Comparison of ENCODE assay signal across 19 mouse cellular contexts in genomic region chr5:24291954-24292353, GRCm38 (mm10). TPM values are rescaled to one million over a fixed set of nuclear protein-coding genes. Genes with fewer than 3 reads are reported as not detected.
DNase-seq lines count a peak whose midpoint lies in the region; ATAC-seq lines count a peak whose summit lies in the region.
"Had no signal": no experiment of that assay in that cellular context is flagged by ENCODE, and none has a peak within 500 bp of the region (broad histone marks: within the 10 kb centered on the region; RNA-seq: fewer than 3 reads in every experiment).

No protein-coding gene starts in this region.

- H3K4me3 ChIP-seq in embryonic facial prominence, embryonic 14.5 days (ENCODE audit: low read depth, low read length), result no peak overlapping the region
- no peak overlapping the region for H3K4me3 ChIP-seq in embryonic facial prominence, embryonic 10.5 days
- no peak overlapping the region for H3K4me3 ChIP-seq in heart, embryonic 14.5 days (ENCODE audit: control insufficient read depth in 1 of 2, insufficient read depth in 1 of 2, low read depth in 1 of 2, low read length in 2 of 2)
- H3K4me3 ChIP-seq: erythroblast, embryonic 14.5 days; hindbrain, embryonic 13.5 days; limb, embryonic 12.5 days; neural tube, embryonic 15.5 days; stomach, embryonic 15.5 days had no signal

- H3K36me3 ChIP-seq in embryonic facial prominence, embryonic 14.5 days (ENCODE audit: control insufficient read depth, insufficient read depth, low read length), result no peaks in the 10 kb centered on the region
- H3K36me3 ChIP-seq in embryonic facial prominence, embryonic 10.5 days (replicated peaks), result no peaks in the 10 kb centered on the region
- H3K36me3 ChIP-seq in heart, embryonic 14.5 days (ENCODE audit: control insufficient read depth, insufficient read depth, low read length), result no peaks in the 10 kb centered on the region
- H3K36me3 ChIP-seq: hindbrain, embryonic 13.5 days; limb, embryonic 12.5 days; neural tube, embryonic 15.5 days; stomach, embryonic 15.5 days had no signal

- H3K9ac ChIP-seq in embryonic facial prominence, embryonic 14.5 days (ENCODE audit: low read depth, low read length), result no peak overlapping the region
- H3K9ac ChIP-seq in heart, embryonic 14.5 days (ENCODE audit: low read length), result no peak overlapping the region
- H3K9ac ChIP-seq: hindbrain, embryonic 13.5 days; limb, embryonic 12.5 days; liver, embryonic 14.5 days; neural tube, embryonic 15.5 days; stomach, embryonic 15.5 days had no signal

- no peaks in the 10 kb centered on the region for H3K27me3 ChIP-seq in embryonic facial prominence, embryonic 14.5 days (replicated peaks; ENCODE audit: control insufficient read depth, insufficient read depth, low read length)
- no peaks in the 10 kb centered on the region for H3K27me3 ChIP-seq in embryonic facial prominence, embryonic 10.5 days (replicated peaks; ENCODE audit: low read depth, poor library complexity, severe bottlenecking)
- H3K27me3 ChIP-seq in heart, embryonic 14.5 days (ENCODE audit: control insufficient read depth, insufficient read depth, low read length), result no peaks in the 10 kb centered on the region
- H3K27me3 ChIP-seq: hindbrain, embryonic 13.5 days; limb, embryonic 12.5 days; neural tube, embryonic 15.5 days; stomach, embryonic 15.5 days had no signal

- H3K4me2 ChIP-seq in embryonic facial prominence, embryonic 14.5 days (ENCODE audit: low read depth, low read length), result no peak overlapping the region
- no peak overlapping the region for H3K4me2 ChIP-seq in heart, embryonic 14.5 days (ENCODE audit: low read length)
- H3K4me2 ChIP-seq: hindbrain, embryonic 13.5 days; limb, embryonic 12.5 days; neural tube, embryonic 15.5 days; stomach, embryonic 15.5 days had no signal

- 61% methylated on average over 3 of the region's 3 CpGs for WGBS in embryonic facial prominence, embryonic 14.5 days
- WGBS in embryonic facial prominence, embryonic 10.5 days, result 75% methylated on average over 3 of the region's 3 CpGs
- WGBS in heart, embryonic 14.5 days, result 19% methylated on average over 3 of the region's 3 CpGs

- no peak for ATAC-seq in embryonic facial prominence, embryonic 14.5 days (ENCODE audit: low read depth)
- ATAC-seq in heart, embryonic 14.5 days (ENCODE audit: insufficient number of reproducible peaks, insufficient read depth, low FRiP score, low read depth), result peak; percentile 50
- no peak for ATAC-seq in granulocyte monocyte progenitor cell, adult 5-6 weeks (replicated peaks; ENCODE audit: poor library complexity, severe bottlenecking)
- ATAC-seq: forebrain, embryonic 16.5 days had no signal

- peak; percentile 8 for DNase-seq in embryonic facial prominence, embryonic 14.5 days (ENCODE audit: low spot score)
- no peak for DNase-seq in embryonic facial prominence, embryonic 10.5 days (ENCODE audit: low spot score)
- DNase-seq in kidney, postnatal 14 days, result peak; percentile 12
- DNase-seq in kidney, adult 18-20 months, result no peak
- DNase-seq in cerebellum, adult 11 months, result no peak
- DNase-seq in cerebellum, adult 8-10 months, result no peak
- DNase-seq: gastrocnemius, postnatal 10 days; kidney, adult 11 months; lung, postnatal 14 days; retina, postnatal 1 day had no signal

- H3K9me3 ChIP-seq in embryonic facial prominence, embryonic 14.5 days (ENCODE audit: control insufficient read depth, low read length), result peaks cover 8% of the 10 kb centered on the region; the same call in 1 of the 2 replicates
- 0 out of 2 replicates have a peak, but pooled peaks cover 2% of the 10 kb centered on the region for H3K9me3 ChIP-seq in embryonic facial prominence, embryonic 10.5 days
- H3K9me3 ChIP-seq in heart, embryonic 14.5 days (ENCODE audit: control insufficient read depth, low read length), result peaks cover 9% of the 10 kb centered on the region
- H3K9me3 ChIP-seq: neural tube, embryonic 15.5 days; stomach, embryonic 15.5 days had no signal

- no peaks in the 10 kb centered on the region for H3K4me1 ChIP-seq in embryonic facial prominence, embryonic 14.5 days (ENCODE audit: control insufficient read depth, insufficient read depth, low read length)
- H3K4me1 ChIP-seq in embryonic facial prominence, embryonic 10.5 days, result no peaks in the 10 kb centered on the region
- H3K4me1 ChIP-seq in heart, embryonic 14.5 days (ENCODE audit: control insufficient read depth in 2 of 2, insufficient read depth in 2 of 2, low read length in 2 of 2), result peaks cover 7 to 16% of the 10 kb centered on the region in 2 experiments
- H3K4me1 ChIP-seq: hindbrain, embryonic 13.5 days; limb, embryonic 12.5 days; neural tube, embryonic 15.5 days; stomach, embryonic 15.5 days had no signal

- H3K27ac ChIP-seq in embryonic facial prominence, embryonic 14.5 days (replicated peaks; ENCODE audit: low read depth, low read length), result no peak overlapping the region
- H3K27ac ChIP-seq in embryonic facial prominence, embryonic 10.5 days (replicated peaks), result no peak overlapping the region
- peak overlapping the region; percentile 19 to 66; a peak in 3 of 4 replicates for H3K27ac ChIP-seq in heart, embryonic 14.5 days (replicated peaks in 1 of 2; ENCODE audit: control insufficient read depth in 1 of 2, insufficient read depth in 1 of 2, low read depth in 2 of 2, low read length in 2 of 2)
- H3K27ac ChIP-seq: hindbrain, embryonic 13.5 days; limb, embryonic 12.5 days; liver, embryonic 14.5 days; neural tube, embryonic 15.5 days; stomach, embryonic 15.5 days had no signal

RNA-seq across cellular contexts. Expression of gene Kcnh2, which starts 59.5 kb away (rescaled TPM):
- polyA plus RNA-seq in embryonic facial prominence, embryonic 14.5 days (2014; fragmentation: Nextera tagmentation; extraction: Ambion mirVana), result 6.7 and 7.6 TPM in 2 replicates
- 10.9 and 13.7 TPM in 2 replicates for polyA plus RNA-seq in embryonic facial prominence, embryonic 10.5 days (2016; fragmentation: Nextera tagmentation; extraction: Ambion mirVana)
- polyA plus RNA-seq in heart, embryonic 14.5 days (2014; fragmentation: Nextera tagmentation; extraction: Ambion mirVana), result 23.5 and 32.9 TPM in 2 replicates
- total RNA-seq in granulocyte monocyte progenitor cell, adult 5-6 weeks (2014; fragmentation: Nextera tagmentation), result not detected in 2 replicates
- not detected in 2 replicates for total RNA-seq in granulocyte monocyte progenitor cell, adult 5-6 weeks (2017)
- polyA plus RNA-seq: erythroblast, embryonic 14.5 days had no signal

Comparison
In these comparisons a context has a peak if more than half of its experiments do, and no peak if none do; other contexts are left out.
1. DNase-seq: peak in embryonic facial prominence, embryonic 14.5 days (single experiment) and kidney, postnatal 14 days (single experiment); none in embryonic facial prominence, embryonic 10.5 days (single experiment), kidney, adult 18-20 months (single experiment), cerebellum, adult 11 months (single experiment) and cerebellum, adult 8-10 months (single experiment).
2. H3K27ac ChIP-seq: peak in heart, embryonic 14.5 days (2 of 2); none in embryonic facial prominence, embryonic 14.5 days (single experiment) and embryonic facial prominence, embryonic 10.5 days (single experiment).